Mouse (Mus musculus): Measurements from ENCODE around the gene Gm9732. TPM values are rescaled to one million over a fixed set of nuclear protein-coding genes. Genes with fewer than 3 reads are reported as not detected.
"Not testable (repeated sequence)": the region's sequence is repeated elsewhere in the genome, so short reads cannot be mapped to it uniquely, and the experiment has no call there.

Gm9732 gene
- polyA plus RNA-seq (2016; fragmentation: Nextera tagmentation; extraction: Ambion mirVana), result not detected in 2 replicates

GRCm38 (mm10) chr14:43274986-43275511 is at the start of gene Gm9732:
TSS of gene Gm9732 (plus strand) at chr14:43275036.
- not testable (repeated sequence) for H3K27ac ChIP-seq; H3K9me3 ChIP-seq (replicated peaks); H3K27me3 ChIP-seq (ENCODE audit: low read depth, poor library complexity, severe bottlenecking); H3K36me3 ChIP-seq; H3K4me1 ChIP-seq; H3K4me3 ChIP-seq; DNase-seq (ENCODE audit: low spot score)
- WGBS, result 88% methylated on average over 8 of the region's 8 CpGs

GRCm38 (mm10) chr14:43235204-43235603 is 39.6 kb upstream of the Gm9732 start, which contains the start of gene Gm8122:
TSS of gene Gm8122 (minus strand) at chr14:43235304.
- not testable (repeated sequence) for H3K9me3 ChIP-seq (replicated peaks); H3K27me3 ChIP-seq (ENCODE audit: low read depth, poor library complexity, severe bottlenecking); H3K4me3 ChIP-seq; H3K36me3 ChIP-seq; H3K27ac ChIP-seq; DNase-seq (ENCODE audit: low spot score); H3K4me1 ChIP-seq
- WGBS, result 93% methylated on average over 4 of the region's 4 CpGs

- not testable (repeated sequence) for H3K9me3 ChIP-seq (replicated peaks); H3K4me1 ChIP-seq; H3K36me3 ChIP-seq; H3K27ac ChIP-seq; DNase-seq (ENCODE audit: low spot score); H3K27me3 ChIP-seq (ENCODE audit: low read depth, poor library complexity, severe bottlenecking); H3K4me3 ChIP-seq
These were observed 37.1 kb upstream of the Gm9732 start for GRCm38 (mm10) chr14:43237769-43238168.

GRCm38 (mm10) chr14:43249611-43250170 is 25.1 kb upstream of the Gm9732 start:
- H3K9me3 ChIP-seq (replicated peaks); DNase-seq (ENCODE audit: low spot score); H3K4me3 ChIP-seq; H3K27ac ChIP-seq; H3K27me3 ChIP-seq (ENCODE audit: low read depth, poor library complexity, severe bottlenecking); H3K36me3 ChIP-seq; H3K4me1 ChIP-seq: not testable (repeated sequence)
- WGBS, result 23% methylated on average over 9 of the region's 12 CpGs

- H3K36me3 ChIP-seq; H3K9me3 ChIP-seq (replicated peaks); H3K4me1 ChIP-seq; H3K27ac ChIP-seq; H3K27me3 ChIP-seq (ENCODE audit: low read depth, poor library complexity, severe bottlenecking); H3K4me3 ChIP-seq: not testable (repeated sequence)
- 32% methylated on average over 5 of the region's 6 CpGs for WGBS
- DNase-seq (ENCODE audit: low spot score), result peak; percentile 21
These were observed 24.1 kb upstream of the Gm9732 start for GRCm38 (mm10) chr14:43250549-43251253.

- 69% methylated on average over 1 of the region's 1 CpGs for WGBS
- H3K9me3 ChIP-seq (replicated peaks); H3K4me1 ChIP-seq; H3K4me3 ChIP-seq; H3K27ac ChIP-seq; H3K36me3 ChIP-seq; H3K27me3 ChIP-seq (ENCODE audit: low read depth, poor library complexity, severe bottlenecking); DNase-seq (ENCODE audit: low spot score): not testable (repeated sequence)
These were observed 18.3 kb upstream of the Gm9732 start for GRCm38 (mm10) chr14:43256511-43256910.

GRCm38 (mm10) chr14:43258349-43258748 is 16.5 kb upstream of the Gm9732 start, which contains the start of gene Gm8126:
TSS of gene Gm8126 (plus strand) at chr14:43258649.
- H3K27ac ChIP-seq; H3K9me3 ChIP-seq (replicated peaks); H3K4me1 ChIP-seq; H3K27me3 ChIP-seq (ENCODE audit: low read depth, poor library complexity, severe bottlenecking); H3K4me3 ChIP-seq; H3K36me3 ChIP-seq; DNase-seq (ENCODE audit: low spot score): not testable (repeated sequence)
- WGBS, result 97% methylated on average over 3 of the region's 4 CpGs

GRCm38 (mm10) chr14:43263421-43263820 is 11.4 kb upstream of the Gm9732 start:
- not testable (repeated sequence) for H3K27me3 ChIP-seq (ENCODE audit: low read depth, poor library complexity, severe bottlenecking); H3K4me1 ChIP-seq; H3K36me3 ChIP-seq; H3K9me3 ChIP-seq (replicated peaks); H3K27ac ChIP-seq; H3K4me3 ChIP-seq
- peak; percentile 12 for DNase-seq (ENCODE audit: low spot score)
- WGBS, result 89% methylated on average over 3 of the region's 3 CpGs

- H3K36me3 ChIP-seq; H3K27ac ChIP-seq; DNase-seq (ENCODE audit: low spot score); H3K4me1 ChIP-seq; H3K27me3 ChIP-seq (ENCODE audit: low read depth, poor library complexity, severe bottlenecking); H3K9me3 ChIP-seq (replicated peaks); H3K4me3 ChIP-seq: not testable (repeated sequence)
- WGBS, result 71% methylated on average over 2 of the region's 2 CpGs
These were observed 6.2 kb upstream of the Gm9732 start for GRCm38 (mm10) chr14:43268521-43269084.

- not testable (repeated sequence) for DNase-seq (ENCODE audit: low spot score); H3K27me3 ChIP-seq (ENCODE audit: low read depth, poor library complexity, severe bottlenecking)
These were observed 5.6 kb upstream of the Gm9732 start for GRCm38 (mm10) chr14:43269211-43269610.

GRCm38 (mm10) chr14:43273161-43273560 is 1.7 kb upstream of the Gm9732 start:
- not testable (repeated sequence) for DNase-seq (ENCODE audit: low spot score); H3K4me1 ChIP-seq
- 100% methylated on average over 1 of the region's 1 CpGs for WGBS

More at GRCm38 (mm10) chr14:43269211-43269610, 5.6 kb upstream of the Gm9732 start:
- not testable (repeated sequence) for H3K27ac ChIP-seq; H3K36me3 ChIP-seq; H3K9me3 ChIP-seq (replicated peaks); H3K4me1 ChIP-seq; H3K4me3 ChIP-seq
- 92% methylated on average over 3 of the region's 3 CpGs for WGBS

GRCm38 (mm10) chr14:43275752-43276151 is 916 bp downstream of the Gm9732 start:
- not testable (repeated sequence) for H3K36me3 ChIP-seq; H3K27me3 ChIP-seq (ENCODE audit: low read depth, poor library complexity, severe bottlenecking); H3K27ac ChIP-seq; H3K4me1 ChIP-seq; DNase-seq (ENCODE audit: low spot score); H3K4me3 ChIP-seq; H3K9me3 ChIP-seq (replicated peaks)
- 92% methylated on average over 1 of the region's 1 CpGs for WGBS

More at GRCm38 (mm10) chr14:43273161-43273560, 1.7 kb upstream of the Gm9732 start:
- not testable (repeated sequence) for H3K9me3 ChIP-seq (replicated peaks); H3K36me3 ChIP-seq; H3K27ac ChIP-seq; H3K27me3 ChIP-seq (ENCODE audit: low read depth, poor library complexity, severe bottlenecking); H3K4me3 ChIP-seq

- not testable (repeated sequence) for H3K27me3 ChIP-seq (ENCODE audit: low read depth, poor library complexity, severe bottlenecking); H3K4me3 ChIP-seq; H3K4me1 ChIP-seq; H3K9me3 ChIP-seq (replicated peaks); H3K36me3 ChIP-seq; H3K27ac ChIP-seq
- peak; percentile 25 for DNase-seq (ENCODE audit: low spot score)
- WGBS, result 77% methylated on average over 2 of the region's 2 CpGs
These were observed 2.6 kb downstream of the Gm9732 start for GRCm38 (mm10) chr14:43277468-43277867.
